Mouse (Mus musculus): ENCODE measurements around the gene Naaladl2. TPM values are rescaled to one million over a fixed set of nuclear protein-coding genes. Genes with fewer than 3 reads are reported as not detected.

Naaladl2 gene
- polyA plus RNA-seq, 1 experiment from 2014 or later: not detected

DNA sequence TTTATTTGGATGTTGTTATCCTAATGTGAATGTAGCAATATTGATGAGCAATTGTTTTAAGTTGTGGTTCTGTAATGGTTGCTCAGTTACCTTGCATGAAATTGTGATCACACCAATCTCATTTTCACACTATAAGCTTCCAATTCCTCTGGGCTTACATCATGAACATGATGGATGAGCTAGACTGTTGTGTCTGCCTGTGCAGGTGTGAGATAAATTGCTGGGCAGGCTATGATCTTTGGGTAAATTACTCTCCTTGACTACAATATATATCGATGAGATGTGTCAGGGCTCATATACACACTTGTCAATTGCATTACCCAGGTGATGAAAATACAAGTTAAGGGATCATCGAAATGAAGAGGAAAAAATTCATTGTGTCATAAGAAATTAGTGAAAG is 1197.9 kb downstream of the Naaladl2 start:
- no peaks in the 10 kb centered on the region for H3K36me3 ChIP-seq (ENCODE audit: inconsistent target)
- H3K27ac ChIP-seq: no peak overlapping the region
- H3K79me2 ChIP-seq (ENCODE audit: inconsistent target): no peaks in the 10 kb centered on the region
- WGBS (ENCODE audit: missing documents): 74% methylated on average over 2 of the region's 2 CpGs
- H3K4me3 ChIP-seq (ENCODE audit: inconsistent target): no peak overlapping the region

GRCm38 (mm10) chr3:23937299-23937698 is 1206.8 kb downstream of the Naaladl2 start:
- Histone ChIP-seq H3K27ac (no peak overlapping the region), H3K4me3 (ENCODE audit: inconsistent target) (no peak overlapping the region), H3K36me3 (ENCODE audit: inconsistent target) (no peaks in the 10 kb centered on the region), H3K79me2 (ENCODE audit: inconsistent target) (no peaks in the 10 kb centered on the region)
- 100% methylated on average over 5 of the region's 5 CpGs for WGBS (ENCODE audit: missing documents)

DNA sequence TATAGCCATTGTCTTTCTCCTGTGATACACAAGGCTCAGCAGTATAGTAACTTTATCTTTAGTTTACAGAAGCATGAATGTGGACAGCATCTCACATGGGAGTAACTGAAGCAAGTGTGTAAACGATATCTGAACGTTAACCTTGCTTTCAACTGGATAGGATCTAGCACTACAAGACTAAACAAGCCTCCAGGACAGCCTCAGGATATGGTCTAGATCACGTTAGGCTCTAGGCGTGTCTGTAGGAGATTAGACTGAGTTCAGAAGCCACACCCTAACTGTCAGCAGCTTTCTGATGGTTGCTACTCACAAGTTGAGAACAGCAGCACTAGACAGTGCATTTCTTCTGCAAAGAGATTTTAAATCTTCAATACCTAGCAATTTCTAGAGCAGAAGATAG is 1216.0 kb downstream of the Naaladl2 start:
- no peak overlapping the region for H3K4me3 ChIP-seq (ENCODE audit: inconsistent target)
- H3K27ac ChIP-seq: no peak overlapping the region
- 75% methylated on average over 4 of the region's 4 CpGs for WGBS (ENCODE audit: missing documents)
- H3K79me2 ChIP-seq (ENCODE audit: inconsistent target): no peaks in the 10 kb centered on the region
- no peaks in the 10 kb centered on the region for H3K36me3 ChIP-seq (ENCODE audit: inconsistent target)

DNA sequence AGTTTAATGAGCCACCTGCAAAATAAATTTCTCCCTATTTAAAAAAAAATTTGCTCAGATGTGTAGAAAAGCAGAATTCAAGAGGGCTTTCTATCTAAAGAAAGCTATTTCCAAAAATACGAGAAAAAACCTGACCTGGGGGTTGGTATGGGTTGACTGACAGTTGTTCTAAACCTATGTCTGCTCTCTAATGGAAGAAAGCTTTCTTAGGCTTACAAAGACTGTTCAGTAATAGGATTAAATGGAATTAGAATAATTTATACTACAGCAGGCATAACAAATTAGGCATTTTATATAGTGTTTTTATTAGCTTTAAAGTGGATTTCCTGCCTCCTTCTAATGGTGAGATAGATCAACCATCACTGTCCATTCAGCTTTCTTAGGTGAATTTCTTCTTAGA is 1236.4 kb downstream of the Naaladl2 start:
- WGBS (ENCODE audit: missing documents): 73% methylated on average over 1 of the region's 1 CpGs
- Histone ChIP-seq H3K27ac (no peak overlapping the region), H3K4me3 (ENCODE audit: inconsistent target) (no peak overlapping the region), H3K79me2 (ENCODE audit: inconsistent target) (no peaks in the 10 kb centered on the region), H3K36me3 (ENCODE audit: inconsistent target) (no peaks in the 10 kb centered on the region)

DNA sequence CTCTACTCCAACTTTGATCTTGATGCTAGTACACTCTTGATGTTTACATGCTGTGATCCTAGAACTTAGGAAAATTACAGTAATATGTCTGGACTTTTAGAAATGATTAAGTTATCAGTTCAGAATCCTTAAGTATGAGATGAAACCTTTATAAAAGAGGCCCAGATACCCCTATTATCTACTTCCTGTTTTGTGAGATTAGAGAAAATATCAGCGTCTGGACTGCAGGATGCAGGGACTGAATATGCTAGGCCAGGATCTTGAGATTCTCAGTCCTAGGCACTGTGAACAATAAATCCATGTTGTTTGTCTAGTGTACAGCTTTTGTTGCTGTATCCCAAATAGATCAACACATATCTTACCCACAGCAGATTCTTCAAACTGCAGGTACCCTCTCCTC is 1278.4 kb downstream of the Naaladl2 start:
- Histone ChIP-seq H3K36me3 (ENCODE audit: inconsistent target) (no peaks in the 10 kb centered on the region), H3K4me3 (ENCODE audit: inconsistent target) (no peak overlapping the region), H3K79me2 (ENCODE audit: inconsistent target) (no peaks in the 10 kb centered on the region), H3K27ac (no peak overlapping the region)
- 75% methylated on average over 1 of the region's 1 CpGs for WGBS (ENCODE audit: missing documents)

DNA sequence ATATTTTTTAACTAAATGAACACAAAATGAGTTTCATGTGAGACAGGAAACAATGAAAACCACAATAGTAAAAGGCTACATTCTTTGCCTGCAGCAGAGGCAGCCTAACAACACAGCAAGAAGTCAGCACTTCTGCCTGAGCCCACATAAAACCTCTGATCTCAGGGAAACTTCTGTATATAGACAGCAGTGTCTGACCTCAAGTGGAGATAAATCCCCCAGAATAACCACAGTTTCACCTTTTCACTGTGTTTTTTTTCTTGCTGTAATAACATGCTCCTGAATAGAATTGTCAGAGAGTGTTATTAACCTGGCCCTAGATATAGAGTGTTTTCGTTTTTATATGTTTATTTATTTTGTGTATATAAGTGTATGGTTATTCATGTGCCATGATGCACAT is 1286.8 kb downstream of the Naaladl2 start:
- Histone ChIP-seq H3K79me2 (ENCODE audit: inconsistent target) (no peaks in the 10 kb centered on the region), H3K27ac (no peak overlapping the region), H3K36me3 (ENCODE audit: inconsistent target) (no peaks in the 10 kb centered on the region), H3K4me3 (ENCODE audit: inconsistent target) (no peak overlapping the region)
- WGBS (ENCODE audit: missing documents): 33% methylated on average over 1 of the region's 1 CpGs

GRCm38 (mm10) chr3:23817585-23817984 is 1326.5 kb downstream of the Naaladl2 start:
- no peaks in the 10 kb centered on the region for H3K79me2 ChIP-seq (ENCODE audit: inconsistent target)
- H3K27ac ChIP-seq: no peak overlapping the region
- H3K4me3 ChIP-seq (ENCODE audit: inconsistent target): no peak overlapping the region
- H3K36me3 ChIP-seq (ENCODE audit: inconsistent target): no peaks in the 10 kb centered on the region

DNA sequence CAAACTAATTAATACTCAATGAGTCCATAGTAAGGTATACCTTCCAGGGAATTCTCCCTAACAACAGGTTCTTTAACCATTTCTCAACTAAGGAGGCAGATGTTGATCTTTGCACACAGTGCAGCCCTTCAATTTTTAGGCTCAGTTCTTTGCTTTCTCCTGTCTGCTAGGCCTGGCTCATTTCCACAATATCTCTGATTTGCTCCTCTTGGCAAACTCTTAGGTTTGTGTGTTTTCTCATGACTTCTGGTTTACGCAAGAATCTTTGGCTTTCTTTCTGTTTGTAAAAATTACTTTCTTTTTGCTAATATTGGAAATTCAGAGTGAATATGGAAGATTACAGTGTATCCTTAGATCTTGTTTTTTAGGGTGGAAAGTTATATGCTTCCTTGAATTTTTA is 1385.3 kb downstream of the Naaladl2 start:
- H3K79me2 ChIP-seq (ENCODE audit: inconsistent target): no peaks in the 10 kb centered on the region
- H3K4me3 ChIP-seq (ENCODE audit: inconsistent target): no peak overlapping the region
- no peaks in the 10 kb centered on the region for H3K36me3 ChIP-seq (ENCODE audit: inconsistent target)
- WGBS (ENCODE audit: missing documents): 100% methylated on average over 1 of the region's 1 CpGs
- H3K27ac ChIP-seq: no peak overlapping the region
